ENCODE assay signal across 8 mouse cellular contexts in the genomic region with DNA sequence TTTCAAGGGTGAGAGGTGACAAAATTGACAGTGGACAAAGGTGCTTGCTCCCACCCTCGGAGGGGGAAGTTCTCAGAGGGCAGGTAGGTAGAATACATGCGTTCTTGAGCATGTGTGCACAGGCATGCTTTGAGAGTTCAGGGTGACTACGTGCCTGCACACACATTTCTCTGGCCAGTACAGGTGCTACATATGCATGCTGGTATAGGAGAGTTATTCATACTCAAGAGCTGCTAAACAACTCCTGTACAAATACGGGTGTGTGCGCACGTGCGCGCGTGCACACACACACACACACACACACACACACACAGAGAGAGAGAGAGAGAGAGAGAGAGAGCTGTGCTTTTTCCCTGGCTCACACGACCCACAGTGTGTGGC. TPM values are rescaled to one million over a fixed set of nuclear protein-coding genes. Genes with fewer than 3 reads are reported as not detected.
DNase-seq lines count a peak whose midpoint lies in the region; ATAC-seq and TF ChIP-seq lines count a peak whose summit lies in the region.

No protein-coding gene starts in this region.

- no peak for ATAC-seq in forebrain, embryonic 15.5 days (replicated peaks)
- ATAC-seq in lung, embryonic 16.5 days (ENCODE audit: low read depth): peak; percentile 78
- ATAC-seq in embryonic facial prominence, embryonic 14.5 days (ENCODE audit: low read depth): no peak
- no peak for ATAC-seq in limb, embryonic 15.5 days (ENCODE audit: insufficient number of reproducible peaks, low FRiP score, low TSS enrichment, low read depth)

- no peaks in the 10 kb centered on the region for H3K36me3 ChIP-seq in forebrain, embryonic 15.5 days
- no peaks in the 10 kb centered on the region for H3K36me3 ChIP-seq in forebrain, embryonic 10.5 days (replicated peaks)
- H3K36me3 ChIP-seq in lung, embryonic 16.5 days (ENCODE audit: control insufficient read depth, insufficient read depth, low read length): no peaks in the 10 kb centered on the region
- no peaks in the 10 kb centered on the region for H3K36me3 ChIP-seq in embryonic facial prominence, embryonic 14.5 days (ENCODE audit: control insufficient read depth, insufficient read depth, low read length)
- H3K36me3 ChIP-seq in limb, embryonic 15.5 days: no peaks in the 10 kb centered on the region

- peaks cover 18% of the 10 kb centered on the region for H3K4me1 ChIP-seq in forebrain, embryonic 15.5 days
- H3K4me1 ChIP-seq in forebrain, embryonic 10.5 days: peaks cover 13% of the 10 kb centered on the region
- H3K4me1 ChIP-seq in lung, embryonic 16.5 days (replicated peaks; ENCODE audit: control insufficient read depth, insufficient read depth, low read length): 0 out of 2 replicates have a peak, but pooled peaks cover 4% of the 10 kb centered on the region
- no peaks in the 10 kb centered on the region for H3K4me1 ChIP-seq in lung, adult 2 months (ENCODE audit: control insufficient read depth, insufficient read depth, low read length)
- H3K4me1 ChIP-seq in embryonic facial prominence, embryonic 14.5 days (ENCODE audit: control insufficient read depth, insufficient read depth, low read length): no peaks in the 10 kb centered on the region
- 0 out of 2 replicates have a peak, but pooled peaks cover 5% of the 10 kb centered on the region for H3K4me1 ChIP-seq in limb, embryonic 15.5 days

- H3K27ac ChIP-seq in forebrain, embryonic 15.5 days (replicated peaks): no peak overlapping the region
- no peak overlapping the region for H3K27ac ChIP-seq in forebrain, embryonic 10.5 days
- no peak overlapping the region for H3K27ac ChIP-seq in lung, embryonic 16.5 days (ENCODE audit: low read length)
- no peak overlapping the region for H3K27ac ChIP-seq in embryonic facial prominence, embryonic 14.5 days (replicated peaks; ENCODE audit: low read depth, low read length)
- H3K27ac ChIP-seq in limb, embryonic 15.5 days: no peak overlapping the region

- DNase-seq in forebrain, embryonic 10.5 days (ENCODE audit: extremely low spot score, low spot score): no peak
- no peak for DNase-seq in lung, adult 2 months
- no peak for DNase-seq in embryonic facial prominence, embryonic 14.5 days (ENCODE audit: low spot score)
- no peak for DNase-seq in gastrocnemius, adult 18-20 months (ENCODE audit: low spot score)
- no peak for DNase-seq in left cerebral cortex, postnatal 36 days (ENCODE audit: low spot score in 2 of 2)

- no peak for TF ChIP-seq CTCF in lung, adult 2 months (IDR thresholded peaks at IDR 0.05; ENCODE audit: insufficient read depth, low read length)

- peaks cover 6% of the 10 kb centered on the region; the same call in 1 of the 2 replicates for H3K27me3 ChIP-seq in forebrain, embryonic 15.5 days
- H3K27me3 ChIP-seq in forebrain, embryonic 10.5 days (ENCODE audit: poor library complexity, severe bottlenecking): peaks cover 58% of the 10 kb centered on the region
- H3K27me3 ChIP-seq in lung, embryonic 16.5 days (ENCODE audit: control insufficient read depth, insufficient read depth, low read depth, low read length): no peaks in the 10 kb centered on the region
- H3K27me3 ChIP-seq in embryonic facial prominence, embryonic 14.5 days (replicated peaks; ENCODE audit: control insufficient read depth, insufficient read depth, low read length): no peaks in the 10 kb centered on the region
- H3K27me3 ChIP-seq in limb, embryonic 15.5 days: 0 out of 2 replicates have a peak, but pooled peaks cover 8% of the 10 kb centered on the region

- no peak for TF ChIP-seq POLR2A in lung, adult 2 months (IDR thresholded peaks at IDR 0.05; ENCODE audit: borderline replicate concordance, extremely low read depth, low read depth, low read length)

- intact Hi-C loops in left cerebral cortex, postnatal 36 days (cut with DNase I): loop anchor here (5.0 kb wide), 1 partner anchor 801 kb away; no protein-coding TSS in a partner anchor

- H3K4me2 ChIP-seq in forebrain, embryonic 15.5 days (replicated peaks): peak overlapping the region; percentile 38; the same call in 1 of the 2 replicates
- H3K4me2 ChIP-seq in lung, embryonic 16.5 days (ENCODE audit: low read depth, low read length): peak overlapping the region; percentile 34
- H3K4me2 ChIP-seq in embryonic facial prominence, embryonic 14.5 days (ENCODE audit: low read depth, low read length): peak overlapping the region; percentile 43; the same call in 1 of the 2 replicates
- 0 out of 2 replicates have a peak overlapping the region, but pooled peaks have one; percentile 28 for H3K4me2 ChIP-seq in limb, embryonic 15.5 days

- no peak overlapping the region for H3K9ac ChIP-seq in forebrain, embryonic 15.5 days (replicated peaks)
- H3K9ac ChIP-seq in lung, embryonic 16.5 days (ENCODE audit: low read length): no peak overlapping the region
- no peak overlapping the region for H3K9ac ChIP-seq in embryonic facial prominence, embryonic 14.5 days (ENCODE audit: low read depth, low read length)
- H3K9ac ChIP-seq in limb, embryonic 15.5 days: no peak overlapping the region

- H3K4me3 ChIP-seq in forebrain, embryonic 15.5 days: no peak overlapping the region
- no peak overlapping the region; the same call in 1 of the 2 replicates for H3K4me3 ChIP-seq in forebrain, embryonic 10.5 days
- peak overlapping the region; percentile 11; the same call in 1 of the 2 replicates for H3K4me3 ChIP-seq in lung, embryonic 16.5 days (ENCODE audit: low read length)
- H3K4me3 ChIP-seq in lung, adult 2 months (replicated peaks; ENCODE audit: extremely low read depth, low read depth, low read length): no peak overlapping the region
- no peak overlapping the region for H3K4me3 ChIP-seq in embryonic facial prominence, embryonic 14.5 days (ENCODE audit: low read depth, low read length)
- no peak overlapping the region for H3K4me3 ChIP-seq in limb, embryonic 15.5 days

- 68% methylated on average over 10 of the region's 10 CpGs for WGBS in forebrain, embryonic 15.5 days
- WGBS in forebrain, embryonic 10.5 days: 77% methylated on average over 10 of the region's 10 CpGs
- WGBS in lung, embryonic 16.5 days: 50% methylated on average over 10 of the region's 10 CpGs
- 59% methylated on average over 10 of the region's 10 CpGs for WGBS in lung, adult 2 months
- WGBS in embryonic facial prominence, embryonic 14.5 days: 73% methylated on average over 10 of the region's 10 CpGs
- WGBS in limb, embryonic 15.5 days: 61% methylated on average over 10 of the region's 10 CpGs

- no peaks in the 10 kb centered on the region for H3K9me3 ChIP-seq in forebrain, embryonic 15.5 days
- no peaks in the 10 kb centered on the region for H3K9me3 ChIP-seq in forebrain, embryonic 10.5 days
- H3K9me3 ChIP-seq in lung, embryonic 16.5 days (ENCODE audit: control insufficient read depth, low read length): no peaks in the 10 kb centered on the region
- H3K9me3 ChIP-seq in embryonic facial prominence, embryonic 14.5 days (ENCODE audit: control insufficient read depth, low read length): no peaks in the 10 kb centered on the region
- no peaks in the 10 kb centered on the region for H3K9me3 ChIP-seq in limb, embryonic 15.5 days

RNA-seq across cellular contexts. Expression of a gene that starts 33.3 kb away (rescaled TPM):
- polyA plus RNA-seq in forebrain, embryonic 15.5 days (2015; fragmentation: Nextera tagmentation; extraction: Ambion mirVana): 0.14 and 0.19 TPM in 2 replicates
- 0.17 and 0.26 TPM in 2 replicates for polyA plus RNA-seq in forebrain, embryonic 10.5 days (2016; fragmentation: Nextera tagmentation; extraction: Ambion mirVana)
- 0.55 and 0.58 TPM in 2 replicates for polyA plus RNA-seq in lung, embryonic 16.5 days (2015; fragmentation: Nextera tagmentation; extraction: Ambion mirVana)
- polyA plus RNA-seq in lung, adult 2 months (2012; rRNA removed): 11.9 and 13.9 TPM in 2 replicates
- polyA plus RNA-seq in embryonic facial prominence, embryonic 14.5 days (2014; fragmentation: Nextera tagmentation; extraction: Ambion mirVana): 0.71 and 1.2 TPM in 2 replicates
- 1.8 and 2.1 TPM in 2 replicates for polyA plus RNA-seq in limb, embryonic 15.5 days (2015; fragmentation: Nextera tagmentation; extraction: Ambion mirVana)
- 1 to 10 TPM; 2.8 to 3.0 TPM for total RNA-seq in gastrocnemius, adult 18-20 months (2021)
- under 1 TPM; 0.54 to 0.70 TPM for total RNA-seq in left cerebral cortex, postnatal 36 days (2021)
